Mouse (Mus musculus) cortical plate, adult 2 months (tissue): Measurements from ENCODE around the gene Ociad1. TPM values are rescaled to one million over a fixed set of nuclear protein-coding genes. Genes with fewer than 3 reads are reported as not detected.
A peak's percentile ranks its signal among the peaks of the same experiment; 100 is the strongest.

ENCODE experiments used
- H3K27ac ChIP-seq: fragments of 200-500 bp; 2 replicates; pipeline ENCODE4 v1.5.1; 2012; ENCODE audit warnings: low read length, control low read depth, inconsistent platforms; ENCODE audit not compliant: insufficient read depth
- H3K4me1 ChIP-seq: fragments of 200-500 bp; 2 replicates; pipeline ENCODE4 v1.6.1; 2011; ENCODE audit warnings: low read length; ENCODE audit not compliant: control insufficient read depth, insufficient read depth
- H3K4me3 ChIP-seq: fragments of 200-500 bp; 2 replicates; pipeline ENCODE4 v1.5.1; 2011; ENCODE audit warnings: mild to moderate bottlenecking, low read length, control low read depth; ENCODE audit not compliant: insufficient read depth
- CTCF ChIP-seq: fragments of 200-500 bp; IDR thresholded peaks from 2 replicates; pipeline ENCODE4 v1.5.1; 2011; ENCODE audit warnings: mild to moderate bottlenecking, control low read depth, low read length; ENCODE audit not compliant: insufficient read depth; ENCODE audit errors: extremely low read depth
- POLR2A ChIP-seq: fragments of 200-500 bp; IDR thresholded peaks from 2 replicates; pipeline ENCODE4 v1.6.1; 2011; ENCODE audit warnings: mild to moderate bottlenecking, low read length, control low read depth; ENCODE audit not compliant: insufficient read depth; ENCODE audit errors: extremely low read depth
- polyA plus RNA-seq: library from polyadenylated mRNA; depleted of rRNA; stranded (reverse); fragments of >200 nt; gene quantifications from 2 replicates; pipeline ENCODE4 v1.2.3, GENCODE M21; 2012

The Ociad1 gene
- polyA plus RNA-seq, 1 experiment: 315 TPM

DNA sequence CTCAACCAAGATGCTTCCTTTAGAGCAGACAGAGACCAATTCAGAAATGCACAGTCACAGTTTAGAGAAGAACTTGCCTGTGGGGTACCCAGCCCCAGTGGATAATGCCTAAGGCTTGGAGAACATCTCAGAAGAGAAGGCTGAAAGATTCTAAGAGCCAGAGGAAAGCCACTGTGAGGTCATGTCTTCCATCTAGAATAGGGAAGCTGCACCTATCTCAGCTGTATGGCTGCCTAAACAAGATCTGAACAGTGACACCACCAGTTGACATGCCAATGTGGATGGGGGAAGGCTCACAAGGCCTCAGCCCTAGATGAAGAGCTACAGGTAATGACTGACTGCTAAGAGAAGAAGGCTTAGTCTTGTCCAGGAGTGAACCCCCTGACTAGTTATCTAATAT lies 8.5 kb upstream of the Ociad1 start:
- TF ChIP-seq CTCF (no peak), POLR2A (no peak)
- 0 out of 2 replicates have a peak, but pooled peaks cover 2% of the 10 kb centered on the region for H3K4me1 ChIP-seq
- no peak overlapping the region for H3K4me3 ChIP-seq
- H3K27ac ChIP-seq: no peak overlapping the region

DNA sequence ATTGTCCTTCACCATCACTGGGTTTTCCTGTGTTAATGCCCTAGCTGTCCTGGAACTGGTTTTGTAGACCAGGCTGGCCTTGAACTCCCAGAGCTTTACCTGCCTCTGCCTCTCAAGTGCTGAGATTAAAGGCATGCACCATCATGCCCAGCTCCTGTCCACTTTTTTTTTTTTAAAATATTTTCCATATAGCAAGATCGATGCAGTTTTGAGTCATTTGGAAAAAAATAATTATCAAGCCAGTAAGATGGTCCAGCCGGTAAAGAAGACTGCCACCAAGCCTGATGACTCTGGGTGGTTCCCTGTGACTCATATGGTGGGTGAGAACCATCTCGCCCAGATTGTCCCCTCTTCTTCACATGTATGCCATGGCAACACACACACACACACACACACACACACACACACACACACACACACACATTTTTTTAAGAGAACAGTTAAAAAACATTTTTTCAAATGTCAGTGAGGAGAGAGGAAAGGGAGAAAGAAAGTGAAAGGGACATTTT lies 7.1 kb upstream of the Ociad1 start:
- Histone ChIP-seq H3K27ac (no peak overlapping the region), H3K4me3 (no peak overlapping the region), H3K4me1 (no peaks in the 10 kb centered on the region)
- TF ChIP-seq CTCF (no peak), POLR2A (no peak)

GRCm38 (mm10) chr5:73286603-73287002 lies 6.0 kb upstream of the Ociad1 start:
- TF ChIP-seq CTCF: no peak
- no peak for TF ChIP-seq POLR2A
- Histone ChIP-seq H3K4me1 (no peaks in the 10 kb centered on the region), H3K27ac (no peak overlapping the region), H3K4me3 (no peak overlapping the region)

DNA sequence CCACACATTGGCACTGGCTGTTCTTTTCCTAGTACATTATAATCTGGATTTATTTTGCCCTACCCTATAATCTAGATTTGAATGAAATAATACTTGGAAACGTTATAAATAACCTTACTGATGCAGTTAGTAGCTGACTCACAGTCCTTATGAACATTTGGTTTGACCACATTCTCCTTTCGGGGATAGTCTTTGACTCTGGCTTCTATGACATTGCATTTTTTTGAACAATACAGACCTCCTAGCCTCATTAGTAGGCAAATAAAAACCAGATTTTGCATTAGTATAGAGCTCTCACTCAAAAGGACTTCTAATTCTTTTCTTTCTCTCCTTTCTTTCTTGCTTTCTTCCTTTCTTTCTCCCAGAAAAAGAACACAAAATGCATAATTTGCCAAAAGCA lies 2.7 kb upstream of the Ociad1 start:
- TF ChIP-seq POLR2A: no peak
- no peak for TF ChIP-seq CTCF

DNA sequence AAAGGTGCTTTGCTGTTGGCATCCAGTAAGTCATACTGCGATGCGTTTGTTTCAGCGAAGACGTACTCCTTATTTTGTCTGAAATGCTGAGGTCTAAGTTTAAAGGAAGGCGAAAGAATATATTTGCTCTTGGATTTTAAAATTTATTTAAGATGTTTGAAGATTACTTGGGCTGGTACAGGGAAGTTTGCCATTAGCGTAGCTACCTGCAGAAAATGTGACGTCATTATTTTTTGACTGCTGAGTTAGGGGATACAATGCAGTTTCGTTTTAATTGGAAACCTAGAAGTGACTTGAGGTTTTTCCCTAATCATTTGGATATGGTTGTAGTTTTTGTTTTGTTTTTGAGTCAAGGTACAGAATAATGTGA lies 859 bp downstream of the Ociad1 start:
- H3K4me3 ChIP-seq: peak overlapping the region; percentile 96
- H3K27ac ChIP-seq: peak overlapping the region; percentile 96; the same call in 1 of the 2 replicates
- peaks cover 8% of the 10 kb centered on the region for H3K4me1 ChIP-seq
- TF ChIP-seq CTCF: no peak
- no peak for TF ChIP-seq POLR2A

More for the DNA sequence above, 2.7 kb upstream of the Ociad1 start:
- Histone ChIP-seq H3K4me1 (peaks cover 3% of the 10 kb centered on the region), H3K27ac (no peak overlapping the region), H3K4me3 (no peak overlapping the region)

DNA sequence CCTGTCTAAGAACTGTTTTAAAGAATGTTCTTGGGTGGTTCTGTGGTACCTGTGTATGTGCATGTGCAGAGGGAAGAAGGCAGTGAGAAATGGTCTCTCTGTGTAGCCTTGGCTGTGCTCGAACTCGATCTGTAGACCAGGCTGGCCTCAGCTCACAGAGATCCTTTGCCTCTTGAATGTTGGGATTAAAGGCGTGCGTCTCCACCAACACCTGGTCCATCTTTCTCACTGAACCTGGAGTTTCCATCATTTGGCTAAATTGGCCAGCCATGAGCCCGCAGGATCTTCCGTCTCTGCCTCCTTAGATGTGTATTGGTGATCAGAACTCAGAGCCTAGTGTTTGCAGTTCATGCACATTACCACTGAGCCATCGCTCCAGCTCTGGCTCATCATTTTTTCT lies 2.4 kb downstream of the Ociad1 start:
- TF ChIP-seq POLR2A (no peak), CTCF (no peak)
- no peak overlapping the region for H3K4me3 ChIP-seq
- peaks cover 8% of the 10 kb centered on the region for H3K4me1 ChIP-seq
- H3K27ac ChIP-seq: no peak overlapping the region

DNA sequence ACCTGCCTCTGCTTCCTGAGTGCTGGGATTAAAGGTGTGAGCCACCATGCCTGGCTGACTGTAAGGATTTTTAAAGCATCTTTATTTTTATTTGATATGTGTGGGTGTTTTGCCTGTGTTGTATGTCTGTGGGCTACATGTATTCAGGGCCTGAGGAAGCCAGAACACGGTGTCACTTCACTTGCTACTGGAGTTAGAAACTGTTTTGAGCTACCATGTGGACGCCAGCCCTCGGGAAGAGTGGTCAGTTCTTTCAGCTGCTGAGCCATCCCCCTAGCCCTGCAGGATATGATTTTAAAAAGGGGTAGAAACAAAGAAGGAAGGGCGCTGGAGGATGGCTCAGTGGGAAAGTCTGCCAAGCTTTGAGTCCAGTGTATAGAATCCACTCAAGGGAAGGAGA lies 3.3 kb downstream of the Ociad1 start:
- no peak overlapping the region for H3K4me3 ChIP-seq
- TF ChIP-seq POLR2A (no peak), CTCF (no peak)
- no peak overlapping the region for H3K27ac ChIP-seq
- H3K4me1 ChIP-seq: peaks cover 8% of the 10 kb centered on the region

- H3K27ac ChIP-seq: no peak overlapping the region
- TF ChIP-seq CTCF: no peak
- no peak for TF ChIP-seq POLR2A
Measured at GRCm38 (mm10) chr5:73301601-73302307, 9.2 kb downstream of the Ociad1 start.

GRCm38 (mm10) chr5:73304507-73304906 lies 11.9 kb downstream of the Ociad1 start:
- Histone ChIP-seq H3K4me3 (no peak overlapping the region), H3K4me1 (no peaks in the 10 kb centered on the region; the same call in 1 of the 2 replicates), H3K27ac (no peak overlapping the region)
- TF ChIP-seq POLR2A: no peak
- TF ChIP-seq CTCF: no peak

More at GRCm38 (mm10) chr5:73301601-73302307, 9.2 kb downstream of the Ociad1 start:
- H3K4me1 ChIP-seq: peaks cover 3% of the 10 kb centered on the region
- no peak overlapping the region for H3K4me3 ChIP-seq

GRCm38 (mm10) chr5:73306486-73306885 lies 13.9 kb downstream of the Ociad1 start:
- Histone ChIP-seq H3K27ac (no peak overlapping the region), H3K4me1 (no peaks in the 10 kb centered on the region; the same call in 1 of the 2 replicates), H3K4me3 (no peak overlapping the region)
- no peak for TF ChIP-seq POLR2A
- no peak for TF ChIP-seq CTCF

- H3K4me3 ChIP-seq: no peak overlapping the region
- TF ChIP-seq POLR2A: no peak
- H3K27ac ChIP-seq: no peak overlapping the region
- no peaks in the 10 kb centered on the region; the same call in 1 of the 2 replicates for H3K4me1 ChIP-seq
Measured at GRCm38 (mm10) chr5:73307297-73307696, 14.7 kb downstream of the Ociad1 start.
